Mouse (Mus musculus) CH12.LX (cell line): ENCODE data around the gene Doc2g.

Experiments
- CTCF ChIP-seq, 2 experiments: IDR thresholded peaks in 1 of 2; conservative IDR thresholded peaks in 1 of 2; 2 replicates each; pipeline ENCODE4 v1.5.1; 2011 to 2012; ENCODE audit warnings: low read depth in 2 of 2, low read length in 2 of 2, improper control_type of control experiment in 1 of 2, inconsistent platforms in 1 of 2, mild to moderate bottlenecking in 1 of 2, moderate library complexity in 1 of 2
- POLR2AphosphoS2 ChIP-seq: IDR thresholded peaks from 2 replicates; pipeline ENCODE4 v1.6.1; 2011; ENCODE audit warnings: low read depth, low read length, improper control_type of control experiment

DNA sequence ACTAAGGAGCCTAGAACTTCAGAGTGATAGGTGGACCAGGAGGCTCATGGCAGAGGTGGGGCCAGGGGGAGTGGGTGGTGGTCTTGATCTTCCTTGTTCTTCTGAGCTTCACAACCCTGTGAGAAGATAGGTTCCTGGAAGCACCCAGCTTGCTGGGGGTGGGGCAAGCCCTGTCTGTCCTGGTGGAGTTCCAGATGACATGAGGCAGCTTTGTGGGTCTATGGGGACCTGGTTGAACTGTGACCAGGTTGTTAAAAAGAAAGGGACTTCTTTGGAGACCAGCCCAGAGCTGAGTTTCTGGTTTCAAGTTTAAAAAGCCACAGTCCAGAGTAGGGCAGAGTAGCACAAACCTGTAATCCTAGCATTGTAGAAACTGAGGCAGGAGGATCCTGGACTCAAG is 44.1 kb upstream of the Doc2g start:
- no peak for TF ChIP-seq CTCF (conservative IDR thresholded peaks at IDR 0.05 in 1 of 2, IDR thresholded peaks at IDR 0.05 in 1 of 2; ENCODE audit: low read depth in 2 of 2, low read length in 2 of 2)
- TF ChIP-seq POLR2AphosphoS2, result no peak
